Mouse (Mus musculus): ENCODE data around the gene Dctpp1.

DNA sequence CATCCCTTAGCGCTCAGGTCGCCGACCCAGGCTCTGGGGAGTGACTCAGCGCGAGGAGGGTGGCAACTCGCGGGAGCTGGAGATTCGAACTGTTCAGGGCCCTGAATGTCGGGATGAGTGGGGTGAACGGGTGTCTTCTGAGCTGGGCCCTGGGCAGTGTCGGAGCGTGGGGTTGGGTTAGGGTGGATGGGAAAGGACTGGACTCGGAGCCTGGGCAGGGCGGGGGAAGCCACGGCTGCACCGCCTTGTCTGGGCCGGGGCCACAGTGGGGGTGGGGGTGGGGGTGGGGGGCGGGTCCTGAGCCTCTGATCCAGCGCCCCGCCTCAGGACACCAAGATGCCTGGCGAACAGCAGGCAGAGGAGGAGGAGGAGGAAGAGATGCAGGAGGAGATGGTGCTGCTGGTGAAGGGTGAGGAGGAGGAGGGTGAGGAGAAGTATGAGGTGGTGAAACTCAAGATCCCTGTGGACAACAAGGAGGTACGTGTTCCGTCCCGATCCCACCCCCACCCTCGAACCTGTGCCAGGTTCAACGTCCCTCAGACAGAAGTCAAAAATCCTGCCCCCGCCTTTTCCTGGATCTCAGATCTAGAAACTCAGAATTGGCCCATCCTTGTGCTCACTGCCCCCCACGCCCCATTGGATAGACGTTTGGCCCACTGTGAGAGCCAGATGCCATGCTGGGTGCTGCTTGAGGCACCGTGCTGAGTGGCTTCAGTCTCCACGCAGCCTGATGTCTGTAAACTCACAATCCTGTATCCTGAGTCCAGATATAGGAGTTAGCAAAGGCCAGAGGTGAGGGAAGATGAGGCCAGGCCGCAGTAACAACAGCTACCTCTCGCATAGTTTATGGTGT lies 15.6 kb downstream of the Dctpp1 start:
- no peak for TF ChIP-seq CTCF (IDR thresholded peaks at IDR 0.05; ENCODE audit: extremely low read depth, insufficient read length, insufficient replicate concordance, low read depth, low read length)
- no peak for TF ChIP-seq POLR2A (IDR thresholded peaks at IDR 0.05; ENCODE audit: low read depth, low read length)
